Mouse (Mus musculus) testis, adult 2 months (tissue): ENCODE data around the gene Eya4. TPM values are rescaled to one million over a fixed set of nuclear protein-coding genes. Genes with fewer than 3 reads are reported as not detected.

Experiments used
- H3K27ac ChIP-seq: fragments of 200-500 bp; 2 replicates; pipeline ENCODE4 v1.5.1; 2012; ENCODE audit warnings: low read depth, low read length; ENCODE audit not compliant: control insufficient read depth, insufficient read depth
- H3K27me3 ChIP-seq: fragments of 200-500 bp; 2 replicates; pipeline ENCODE4 v1.6.1; 2012; ENCODE audit warnings: mild to moderate bottlenecking, low read length, moderate library complexity; ENCODE audit not compliant: control insufficient read depth, insufficient read depth
- H3K36me3 ChIP-seq: fragments of 200-500 bp; 2 replicates; pipeline ENCODE4 v1.6.1; 2012; ENCODE audit warnings: mild to moderate bottlenecking, low read length; ENCODE audit not compliant: control insufficient read depth, insufficient read depth
- H3K4me1 ChIP-seq: fragments of 200-500 bp; 2 replicates; pipeline ENCODE4 v1.6.1; 2012; ENCODE audit warnings: low read length; ENCODE audit not compliant: control insufficient read depth, insufficient read depth
- H3K4me3 ChIP-seq: fragments of 200-500 bp; 2 replicates; pipeline ENCODE4 v1.5.1; 2012; ENCODE audit warnings: low read depth, mild to moderate bottlenecking, low read length, moderate library complexity, mixed read lengths; ENCODE audit not compliant: control insufficient read depth
- CTCF ChIP-seq: fragments of 200-500 bp; IDR thresholded peaks from 2 replicates; pipeline ENCODE4 v1.5.1; 2012; ENCODE audit warnings: low read depth, mild to moderate bottlenecking, inconsistent platforms, low read length, moderate library complexity; ENCODE audit not compliant: control insufficient read depth, insufficient read depth, insufficient replicate concordance
- POLR2A ChIP-seq: fragments of 200-500 bp; IDR thresholded peaks from 2 replicates; pipeline ENCODE4 v1.6.1; 2012; ENCODE audit warnings: low read depth, mild to moderate bottlenecking, inconsistent platforms, low read length, moderate library complexity; ENCODE audit not compliant: control insufficient read depth
- polyA plus RNA-seq: library from polyadenylated mRNA; depleted of rRNA; stranded (reverse); fragments of >200 nt; gene quantifications from 2 replicates; pipeline ENCODE4 v1.2.3, GENCODE M21; 2012

The Eya4 gene
- polyA plus RNA-seq, 1 experiment = 59.6 TPM

GRCm38 (mm10) chr10:23179285-23179684 lies 171.3 kb downstream of the Eya4 start:
- TF ChIP-seq POLR2A = no peak
- TF ChIP-seq CTCF = no peak

GRCm38 (mm10) chr10:23177347-23178046 lies 173.1 kb downstream of the Eya4 start:
- Histone ChIP-seq H3K36me3 (no peaks in the 10 kb centered on the region), H3K4me3 (no peak overlapping the region), H3K27ac (no peak overlapping the region), H3K4me1 (no peaks in the 10 kb centered on the region), H3K27me3 (no peaks in the 10 kb centered on the region)
- TF ChIP-seq CTCF (no peak), POLR2A (no peak)

More at GRCm38 (mm10) chr10:23179285-23179684, 171.3 kb downstream of the Eya4 start:
- Histone ChIP-seq H3K36me3 (no peaks in the 10 kb centered on the region), H3K27me3 (no peaks in the 10 kb centered on the region), H3K27ac (no peak overlapping the region), H3K4me1 (no peaks in the 10 kb centered on the region), H3K4me3 (no peak overlapping the region)

GRCm38 (mm10) chr10:23176666-23177346 lies 173.8 kb downstream of the Eya4 start:
- no peaks in the 10 kb centered on the region for H3K27me3 ChIP-seq
- H3K27ac ChIP-seq = no peak overlapping the region
- H3K4me3 ChIP-seq = no peak overlapping the region
- TF ChIP-seq CTCF (no peak), POLR2A (no peak)
- H3K36me3 ChIP-seq = no peaks in the 10 kb centered on the region
- no peaks in the 10 kb centered on the region for H3K4me1 ChIP-seq

GRCm38 (mm10) chr10:23171541-23171940 lies 179.0 kb downstream of the Eya4 start:
- Histone ChIP-seq H3K4me3 (no peak overlapping the region), H3K36me3 (no peaks in the 10 kb centered on the region), H3K4me1 (no peaks in the 10 kb centered on the region), H3K27ac (no peak overlapping the region), H3K27me3 (no peaks in the 10 kb centered on the region)
- TF ChIP-seq CTCF (no peak), POLR2A (no peak)

- no peaks in the 10 kb centered on the region for H3K4me1 ChIP-seq
- no peak overlapping the region for H3K4me3 ChIP-seq
- H3K27ac ChIP-seq = no peak overlapping the region
- no peaks in the 10 kb centered on the region for H3K36me3 ChIP-seq
- no peaks in the 10 kb centered on the region for H3K27me3 ChIP-seq
- TF ChIP-seq POLR2A (no peak), CTCF (no peak)
Measured at GRCm38 (mm10) chr10:23165089-23165642, 185.4 kb downstream of the Eya4 start.

- no peaks in the 10 kb centered on the region for H3K4me1 ChIP-seq
- no peaks in the 10 kb centered on the region for H3K27me3 ChIP-seq
- H3K27ac ChIP-seq = no peak overlapping the region
- no peak overlapping the region for H3K4me3 ChIP-seq
- H3K36me3 ChIP-seq = no peaks in the 10 kb centered on the region
- no peak for TF ChIP-seq CTCF
- no peak for TF ChIP-seq POLR2A
Measured at GRCm38 (mm10) chr10:23159844-23160243, 190.7 kb downstream of the Eya4 start.

GRCm38 (mm10) chr10:23159138-23159537 lies 191.4 kb downstream of the Eya4 start:
- Histone ChIP-seq H3K36me3 (no peaks in the 10 kb centered on the region), H3K27me3 (no peaks in the 10 kb centered on the region), H3K4me1 (no peaks in the 10 kb centered on the region), H3K27ac (no peak overlapping the region), H3K4me3 (no peak overlapping the region)
- TF ChIP-seq CTCF = no peak
- no peak for TF ChIP-seq POLR2A
